Mouse (Mus musculus): ENCODE data around the gene Kcnmb4. TPM values are rescaled to one million over a fixed set of nuclear protein-coding genes. Genes with fewer than 3 reads are reported as not detected.

The Kcnmb4 gene
- polyA plus RNA-seq, 1 experiment from 2014 or later: 1.5 TPM

GRCm38 (mm10) chr10:116393790-116394475 lies 79.7 kb downstream of the Kcnmb4 start:
- Histone ChIP-seq H3K27me3 (ENCODE audit: insufficient read depth, low read length) (no peaks in the 10 kb centered on the region), H3K36me3 (ENCODE audit: insufficient read depth, low read length) (no peaks in the 10 kb centered on the region), H3K4me3 (replicated peaks; ENCODE audit: low read depth, low read length) (no peak overlapping the region), H3K4me2 (ENCODE audit: low read length) (no peak overlapping the region), H3K9ac (ENCODE audit: low read depth, low read length) (no peak overlapping the region), H3K9me3 (replicated peaks; ENCODE audit: low read length) (no peaks in the 10 kb centered on the region), H3K4me1 (replicated peaks; ENCODE audit: insufficient read depth, low read length) (0 out of 2 replicates have a peak, but pooled peaks cover 6% of the 10 kb centered on the region), H3K27ac (no peak overlapping the region)
- no peak for TF ChIP-seq CTCF (IDR thresholded peaks at IDR 0.05; ENCODE audit: low read depth)
- no peak for DNase-seq (ENCODE audit: low spot score)
- no peak for ATAC-seq (replicated peaks; ENCODE audit: low FRiP score, low read depth)
- WGBS: 71% methylated on average over 9 of the region's 9 CpGs

GRCm38 (mm10) chr10:116388840-116389239 lies 84.8 kb downstream of the Kcnmb4 start:
- DNase-seq (ENCODE audit: low spot score) (no peak), ATAC-seq (replicated peaks; ENCODE audit: low FRiP score, low read depth) (no peak)
- Histone ChIP-seq H3K36me3 (ENCODE audit: insufficient read depth, low read length) (no peaks in the 10 kb centered on the region), H3K4me2 (ENCODE audit: low read length) (no peak overlapping the region), H3K4me1 (replicated peaks; ENCODE audit: insufficient read depth, low read length) (no peaks in the 10 kb centered on the region), H3K9me3 (replicated peaks; ENCODE audit: low read length) (no peaks in the 10 kb centered on the region), H3K27me3 (ENCODE audit: insufficient read depth, low read length) (no peaks in the 10 kb centered on the region), H3K27ac (no peak overlapping the region), H3K4me3 (replicated peaks; ENCODE audit: low read depth, low read length) (no peak overlapping the region), H3K9ac (ENCODE audit: low read depth, low read length) (no peak overlapping the region)
- WGBS: 52% methylated on average over 6 of the region's 6 CpGs
- no peak for TF ChIP-seq CTCF (IDR thresholded peaks at IDR 0.05; ENCODE audit: low read depth)

DNA sequence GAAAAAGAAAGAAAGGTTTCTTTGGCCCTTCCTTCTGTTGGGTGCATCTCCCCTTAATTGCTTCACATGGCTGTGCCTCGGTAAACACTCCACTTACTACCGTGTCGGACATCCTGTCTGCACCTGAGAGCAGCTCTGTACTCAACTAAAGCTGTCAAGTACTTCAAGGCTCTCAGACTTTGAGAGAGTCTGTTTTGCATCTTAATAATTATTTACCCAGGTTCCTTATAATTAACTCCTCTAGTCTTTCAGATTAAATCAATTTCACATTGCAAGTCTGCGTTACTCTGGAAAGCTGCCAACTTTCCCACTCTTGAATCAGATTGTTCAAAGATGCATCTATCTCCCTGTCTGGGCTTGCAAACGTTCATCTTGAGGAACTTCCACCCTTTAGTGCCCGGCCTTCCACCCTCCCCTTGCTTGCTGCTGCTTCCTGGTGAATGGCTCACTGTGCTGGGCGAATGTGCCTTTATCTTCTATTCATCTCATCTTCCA lies 87.2 kb downstream of the Kcnmb4 start:
- Histone ChIP-seq H3K36me3 (ENCODE audit: insufficient read depth, low read length) (no peaks in the 10 kb centered on the region), H3K27ac (no peak overlapping the region), H3K4me2 (ENCODE audit: low read length) (no peak overlapping the region), H3K9ac (ENCODE audit: low read depth, low read length) (no peak overlapping the region), H3K9me3 (replicated peaks; ENCODE audit: low read length) (no peaks in the 10 kb centered on the region), H3K27me3 (ENCODE audit: insufficient read depth, low read length) (no peaks in the 10 kb centered on the region), H3K4me1 (replicated peaks; ENCODE audit: insufficient read depth, low read length) (no peaks in the 10 kb centered on the region), H3K4me3 (replicated peaks; ENCODE audit: low read depth, low read length) (no peak overlapping the region)
- no peak for TF ChIP-seq CTCF (IDR thresholded peaks at IDR 0.05; ENCODE audit: low read depth)
- DNase-seq (ENCODE audit: low spot score) (no peak), ATAC-seq (replicated peaks; ENCODE audit: low FRiP score, low read depth) (no peak)
- WGBS: 27% methylated on average over 7 of the region's 7 CpGs

GRCm38 (mm10) chr10:116384401-116384800 lies 89.3 kb downstream of the Kcnmb4 start:
- H3K27ac ChIP-seq: no peak overlapping the region
- no peak overlapping the region for H3K4me3 ChIP-seq (replicated peaks; ENCODE audit: low read depth, low read length)
- WGBS: 72% methylated on average over 4 of the region's 4 CpGs
- no peak overlapping the region for H3K4me2 ChIP-seq (ENCODE audit: low read length)
- H3K27me3 ChIP-seq (ENCODE audit: insufficient read depth, low read length): no peaks in the 10 kb centered on the region
- H3K9ac ChIP-seq (ENCODE audit: low read depth, low read length): no peak overlapping the region
- DNase-seq (ENCODE audit: low spot score) (no peak), ATAC-seq (replicated peaks; ENCODE audit: low FRiP score, low read depth) (no peak)
- no peaks in the 10 kb centered on the region for H3K9me3 ChIP-seq (replicated peaks; ENCODE audit: low read length)
- H3K36me3 ChIP-seq (ENCODE audit: insufficient read depth, low read length): no peaks in the 10 kb centered on the region
- no peaks in the 10 kb centered on the region for H3K4me1 ChIP-seq (replicated peaks; ENCODE audit: insufficient read depth, low read length)
- TF ChIP-seq CTCF (IDR thresholded peaks at IDR 0.05; ENCODE audit: low read depth): no peak

DNA sequence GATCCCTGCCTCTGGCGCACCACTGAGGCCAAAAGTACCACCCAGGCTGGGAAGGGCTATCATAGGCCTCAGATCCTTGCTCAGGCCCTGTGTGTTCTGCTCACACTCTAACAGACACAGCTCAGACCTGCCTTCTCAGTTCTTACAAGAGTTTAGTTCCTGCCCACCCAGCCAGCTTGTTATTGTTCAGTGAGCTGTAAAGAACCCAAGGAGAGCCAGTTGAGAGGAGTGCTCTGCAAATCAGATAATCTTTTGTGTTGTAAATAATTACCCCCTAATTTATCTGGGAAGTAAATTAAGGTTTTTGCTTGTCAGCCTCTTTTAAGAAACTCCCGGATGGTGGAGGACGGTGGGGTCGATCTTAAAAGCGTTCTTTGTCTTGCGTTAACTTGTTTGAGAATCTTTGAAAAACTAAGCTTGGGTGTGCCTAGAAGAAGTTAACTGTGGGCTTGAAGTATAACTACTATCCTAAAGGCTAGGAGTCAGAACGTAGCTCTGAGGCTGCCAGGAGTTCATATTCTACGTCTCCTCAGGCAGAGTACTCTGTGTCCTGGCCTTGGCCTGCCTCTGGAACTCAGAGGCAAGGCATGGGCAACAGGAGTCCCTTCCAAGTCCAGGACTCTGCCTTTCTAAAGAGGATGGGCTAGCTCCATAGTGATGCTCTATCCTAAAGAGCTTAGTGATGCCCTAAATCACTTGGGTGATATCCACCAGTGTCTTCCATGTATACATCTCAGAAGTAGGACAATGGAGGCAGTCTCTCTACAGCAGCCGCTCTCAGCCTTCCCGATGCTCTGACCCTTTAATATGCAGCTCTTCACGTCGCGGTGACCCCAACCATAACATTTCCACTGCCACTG lies 90.6 kb downstream of the Kcnmb4 start:
- ATAC-seq (replicated peaks; ENCODE audit: low FRiP score, low read depth) (peak; percentile 57; the same call in 1 of the 2 replicates), DNase-seq (ENCODE audit: low spot score) (peak; percentile 59)

GRCm38 (mm10) chr10:116376853-116377252 lies 96.8 kb downstream of the Kcnmb4 start:
- TF ChIP-seq CTCF (IDR thresholded peaks at IDR 0.05; ENCODE audit: low read depth): no peak
- Histone ChIP-seq H3K4me2 (ENCODE audit: low read length) (no peak overlapping the region), H3K27ac (no peak overlapping the region), H3K4me3 (replicated peaks; ENCODE audit: low read depth, low read length) (no peak overlapping the region), H3K9me3 (replicated peaks; ENCODE audit: low read length) (no peaks in the 10 kb centered on the region), H3K9ac (ENCODE audit: low read depth, low read length) (no peak overlapping the region), H3K4me1 (replicated peaks; ENCODE audit: insufficient read depth, low read length) (no peaks in the 10 kb centered on the region), H3K27me3 (ENCODE audit: insufficient read depth, low read length) (no peaks in the 10 kb centered on the region), H3K36me3 (ENCODE audit: insufficient read depth, low read length) (no peaks in the 10 kb centered on the region)
- no peak for ATAC-seq (replicated peaks; ENCODE audit: low FRiP score, low read depth)
- WGBS: 60% methylated on average over 4 of the region's 4 CpGs
- no peak for DNase-seq (ENCODE audit: low spot score)

More for the DNA sequence above, 90.6 kb downstream of the Kcnmb4 start:
- Histone ChIP-seq H3K36me3 (ENCODE audit: insufficient read depth, low read length) (no peaks in the 10 kb centered on the region), H3K9me3 (replicated peaks; ENCODE audit: low read length) (no peaks in the 10 kb centered on the region), H3K9ac (ENCODE audit: low read depth, low read length) (no peak overlapping the region), H3K4me1 (replicated peaks; ENCODE audit: insufficient read depth, low read length) (no peaks in the 10 kb centered on the region), H3K27me3 (ENCODE audit: insufficient read depth, low read length) (no peaks in the 10 kb centered on the region), H3K4me2 (ENCODE audit: low read length) (no peak overlapping the region), H3K27ac (no peak overlapping the region), H3K4me3 (replicated peaks; ENCODE audit: low read depth, low read length) (no peak overlapping the region)
- TF ChIP-seq CTCF (IDR thresholded peaks at IDR 0.05; ENCODE audit: low read depth): no peak
- WGBS: 48% methylated on average over 13 of the region's 13 CpGs
